In genomic region chr13:92426294-92427051, GRCm38 (mm10) we compare ENCODE assay signal across 8 mouse cellular contexts. TPM values are rescaled to one million over a fixed set of nuclear protein-coding genes. Genes with fewer than 3 reads are reported as not detected.
DNase-seq lines count a peak whose midpoint lies in the region; ATAC-seq lines count a peak whose summit lies in the region.

No protein-coding gene starts in this region.

- H3K36me3 ChIP-seq in heart, embryonic 13.5 days, result no peaks in the 10 kb centered on the region
- H3K36me3 ChIP-seq in hindbrain, embryonic 10.5 days, result no peaks in the 10 kb centered on the region

- H3K27me3 ChIP-seq in heart, embryonic 13.5 days (replicated peaks), result peaks cover 67% of the 10 kb centered on the region
- H3K27me3 ChIP-seq in hindbrain, embryonic 10.5 days (ENCODE audit: insufficient read depth, poor library complexity, severe bottlenecking), result peaks cover 69% of the 10 kb centered on the region

- H3K9ac ChIP-seq in heart, embryonic 13.5 days, result peak overlapping the region; percentile 77

- peak overlapping the region; percentile 100 for H3K4me2 ChIP-seq in heart, embryonic 13.5 days

- H3K4me3 ChIP-seq in heart, embryonic 13.5 days, result peak overlapping the region; percentile 68
- H3K4me3 ChIP-seq in hindbrain, embryonic 10.5 days, result peak overlapping the region; percentile 76

- H3K27ac ChIP-seq in heart, embryonic 13.5 days (replicated peaks), result no peak overlapping the region
- peak overlapping the region; percentile 64 for H3K27ac ChIP-seq in hindbrain, embryonic 10.5 days

- no peaks in the 10 kb centered on the region for H3K9me3 ChIP-seq in heart, embryonic 13.5 days
- no peaks in the 10 kb centered on the region for H3K9me3 ChIP-seq in hindbrain, embryonic 10.5 days

- no peak for DNase-seq in heart, adult 8-10 months (ENCODE audit: low spot score)
- DNase-seq in ZHBTc4 (ENCODE audit: low read depth, low spot score), result peak; percentile 51
- DNase-seq in embryo, embryonic 11 days, result peak; percentile 48
- DNase-seq in hindbrain, embryonic 10.5 days (ENCODE audit: low spot score), result peak; percentile 47
- peak; percentile 69 for DNase-seq in left cerebral cortex, postnatal 4 days
- peak; percentile 62 for DNase-seq in neural tube, embryonic 10.5 days (ENCODE audit: extremely low spot score, low spot score)
- DNase-seq in urinary bladder, postnatal 4 days (ENCODE audit: low spot score in 2 of 2), result no peak

- ATAC-seq in heart, embryonic 13.5 days (ENCODE audit: extremely low read depth, insufficient number of reproducible peaks, low FRiP score, low TSS enrichment), result no peak

- intact Hi-C loops in left cerebral cortex, postnatal 4 days (cut with DNase I), result no loop called here

- WGBS in heart, embryonic 13.5 days, result under 1% methylated on average over 67 of the region's 92 CpGs
- under 1% methylated on average over 92 of the region's 92 CpGs for WGBS in hindbrain, embryonic 10.5 days

- peaks cover 20% of the 10 kb centered on the region for H3K4me1 ChIP-seq in heart, embryonic 13.5 days
- peaks cover 16% of the 10 kb centered on the region for H3K4me1 ChIP-seq in hindbrain, embryonic 10.5 days (replicated peaks)

RNA-seq across cellular contexts. Expression of gene Ankrd34b, which starts 0.8 kb away (rescaled TPM):
- 0.18 and 0.23 TPM in 2 replicates for polyA plus RNA-seq in heart, embryonic 13.5 days (2015; fragmentation: Nextera tagmentation; extraction: Ambion mirVana)
- not detected for total RNA-seq in heart, adult 8-10 months (2022)
- polyA plus RNA-seq in hindbrain, embryonic 10.5 days (2016; fragmentation: Nextera tagmentation; extraction: Ambion mirVana), result 0.09 TPM in 2 replicates
- total RNA-seq in left cerebral cortex, postnatal 4 days (2021), result 1 to 10 TPM; 5.6 to 5.7 TPM

RNA-seq across cellular contexts. Expression of gene Fam151b, which starts 57.3 kb away (rescaled TPM):
- polyA plus RNA-seq in heart, embryonic 13.5 days (2015; fragmentation: Nextera tagmentation; extraction: Ambion mirVana), result 0.12 TPM in 1 of 2 replicates, not detected in the other
- total RNA-seq in heart, adult 8-10 months (2022), result 1 to 10 TPM; 2.1 to 2.5 (median 2.1) TPM
- 0.13 TPM in 1 of 2 replicates, not detected in the other for polyA plus RNA-seq in hindbrain, embryonic 10.5 days (2016; fragmentation: Nextera tagmentation; extraction: Ambion mirVana)
- 1 to 10 TPM; 7.5 to 7.6 TPM for total RNA-seq in left cerebral cortex, postnatal 4 days (2021)

Comparison
In these comparisons a context has a peak if more than half of its experiments do, and no peak if none do; other contexts are left out.
1. DNase-seq: peak in ZHBTc4 (single experiment), embryo, embryonic 11 days (single experiment), hindbrain, embryonic 10.5 days (single experiment), left cerebral cortex, postnatal 4 days (single experiment) and neural tube, embryonic 10.5 days (single experiment); none in heart, adult 8-10 months (single experiment) and urinary bladder, postnatal 4 days (0 of 2).
2. RNA of gene Ankrd34b, which starts 0.8 kb away (total RNA-seq): 5.6 to 5.7 TPM in left cerebral cortex, postnatal 4 days; not detected in heart, adult 8-10 months; every median in the first group is over 4 times any median in the second.